Mouse (Mus musculus) C2C12 (cell line): ENCODE measurements around the gene Sugp2.

ENCODE experiments used
- CTCF ChIP-seq: IDR thresholded peaks from one replicate; pipeline ENCODE4 v1.5.1; 2011; ENCODE audit not compliant: control insufficient read depth, insufficient read depth, insufficient read length
- FOSL1 ChIP-seq: IDR thresholded peaks from one replicate; pipeline ENCODE4 v1.8.0; 2011; ENCODE audit warnings: mild to moderate bottlenecking, low read length; ENCODE audit not compliant: poor library complexity, insufficient read depth, severe bottlenecking
- MAX ChIP-seq: IDR thresholded peaks from one replicate; pipeline ENCODE4 v1.6.1; 2011; ENCODE audit warnings: mild to moderate bottlenecking, control low read depth
- MYOD1 ChIP-seq: IDR thresholded peaks from one replicate; pipeline ENCODE4 v1.6.1; 2011; ENCODE audit warnings: low read depth; ENCODE audit not compliant: control insufficient read depth, insufficient read length
- MYOG ChIP-seq: IDR thresholded peaks from one replicate; pipeline ENCODE4 v1.6.1; 2011; ENCODE audit not compliant: control insufficient read depth, insufficient read length; ENCODE audit errors: extremely low read depth
- USF1 ChIP-seq: IDR thresholded peaks from one replicate; pipeline ENCODE4 v1.6.1; 2011; ENCODE audit warnings: low read depth, mild to moderate bottlenecking, control low read depth, moderate library complexity

- TF ChIP-seq FOSL1, result no peak
- TF ChIP-seq CTCF, result no peak
- no peak for TF ChIP-seq MAX
- TF ChIP-seq MYOG, result no peak
- no peak for TF ChIP-seq MYOD1
- TF ChIP-seq USF1, result no peak
These were observed 45.2 kb downstream of the Sugp2 start for GRCm38 (mm10) chr8:70279266-70279665.
